Comparison of ENCODE assay signal across 22 mouse cellular contexts in genomic region chr19:22994531-22994930, GRCm38 (mm10).
"Had no signal": no experiment of that assay in that cellular context is flagged by ENCODE, and none has a peak within 500 bp of the region (broad histone marks: within the 10 kb centered on the region; RNA-seq: fewer than 3 reads in every experiment).

No protein-coding gene starts in this region.

- H3K4me3 ChIP-seq: heart, embryonic 13.5 days; heart, embryonic 15.5 days; hindbrain, embryonic 13.5 days; hindbrain, embryonic 15.5 days; kidney, embryonic 15.5 days; limb, embryonic 13.5 days; limb, embryonic 15.5 days; liver, embryonic 12.5 days had no signal

- H3K27ac ChIP-seq: heart, embryonic 13.5 days; heart, embryonic 15.5 days; hindbrain, embryonic 13.5 days; hindbrain, embryonic 15.5 days; hindbrain, postnatal 0 days; kidney, embryonic 15.5 days; kidney, postnatal 0 days; limb, embryonic 13.5 days; limb, embryonic 15.5 days; liver, embryonic 12.5 days; liver, embryonic 14.5 days had no signal

- H3K4me1 ChIP-seq: heart, embryonic 13.5 days; heart, embryonic 15.5 days; hindbrain, embryonic 13.5 days; hindbrain, embryonic 15.5 days; kidney, embryonic 15.5 days; limb, embryonic 13.5 days; limb, embryonic 15.5 days; liver, embryonic 12.5 days had no signal

- DNase-seq: gastrocnemius, postnatal 14 days; heart, postnatal 14 days; heart, postnatal 36 days; kidney, adult 11 months; kidney, adult 2 months; kidney, adult 9 months; kidney, postnatal 14 days; kidney, postnatal 36 days; layer of hippocampus, adult 9-11 months; left cerebral cortex, postnatal 4 days; lung, adult 18-20 months had no signal
